Mouse (Mus musculus) lung, postnatal 4 days (tissue): ENCODE measurements at regions not wholly inside any gene's neighbourhood (a gene's known extent, or its start where the extent isn't known, plus 50 kb on each side); places are given as distances from the start of the nearest gene placed in this dataset.

Experiments
- DNase-seq, 2 experiments: peaks; one replicate each; pipeline ENCODE4 v3.0.0; 2021

DNA sequence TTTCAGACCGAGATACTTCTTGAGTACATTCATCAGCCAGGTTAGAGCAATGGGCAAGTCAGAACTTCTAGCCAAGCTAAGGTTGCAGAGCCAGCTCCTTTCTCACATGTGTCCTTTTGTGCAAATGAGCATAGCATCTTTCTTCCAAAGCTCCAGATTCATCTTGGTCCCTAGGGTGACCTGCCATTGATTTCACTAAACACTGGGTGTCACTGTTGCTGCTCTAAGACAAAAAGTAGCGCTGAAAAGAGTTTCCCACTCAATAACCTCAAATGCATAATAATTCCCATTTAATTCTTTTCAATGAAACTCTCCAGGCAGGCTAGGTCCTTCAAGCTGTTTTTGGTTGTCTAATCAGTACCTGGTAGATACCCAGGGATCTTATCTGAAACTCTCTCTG lies 688.6 kb upstream of the BB014433 start:
- DNase-seq: no peak

DNA sequence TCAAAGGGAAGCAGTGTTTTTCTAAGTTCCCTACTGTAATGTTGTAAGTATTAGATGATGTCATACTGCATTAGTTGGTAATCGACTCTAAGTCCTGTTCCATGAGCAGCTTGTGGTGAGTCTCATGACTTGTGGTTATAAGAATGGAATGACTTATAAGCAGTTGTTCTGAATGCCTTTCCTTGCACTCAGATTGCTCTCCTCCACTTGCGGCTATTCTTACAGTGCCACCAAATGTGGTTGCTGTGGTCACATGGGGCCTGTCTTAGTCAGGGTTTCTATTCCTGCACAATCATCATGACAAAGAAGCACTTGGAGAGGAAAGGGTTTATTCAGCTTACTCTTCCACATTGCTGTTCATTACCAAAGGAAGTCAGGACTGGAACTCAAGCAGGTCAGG lies 685.4 kb upstream of the BB014433 start:
- DNase-seq: no peak

DNA sequence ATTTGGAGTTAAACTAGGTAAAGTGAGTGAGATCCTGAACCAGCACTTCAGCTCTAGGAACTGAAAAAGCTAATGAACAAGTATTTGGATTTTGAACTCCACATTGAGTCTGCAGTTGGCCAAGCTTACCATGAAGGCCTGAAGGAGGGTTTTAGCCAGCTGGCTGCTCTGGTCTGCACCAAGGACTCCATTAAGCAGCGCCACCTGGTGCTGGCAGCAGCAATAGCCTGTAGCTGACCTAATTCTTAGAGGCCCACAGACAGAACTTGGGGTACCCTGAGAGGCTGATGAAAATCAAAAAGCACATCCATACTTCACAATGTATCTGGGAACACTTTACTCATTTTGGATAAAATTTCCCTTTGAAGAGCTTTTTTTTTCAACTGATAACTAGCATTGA lies 683.2 kb upstream of the BB014433 start:
- peak; percentile 21 to 24 for DNase-seq

DNA sequence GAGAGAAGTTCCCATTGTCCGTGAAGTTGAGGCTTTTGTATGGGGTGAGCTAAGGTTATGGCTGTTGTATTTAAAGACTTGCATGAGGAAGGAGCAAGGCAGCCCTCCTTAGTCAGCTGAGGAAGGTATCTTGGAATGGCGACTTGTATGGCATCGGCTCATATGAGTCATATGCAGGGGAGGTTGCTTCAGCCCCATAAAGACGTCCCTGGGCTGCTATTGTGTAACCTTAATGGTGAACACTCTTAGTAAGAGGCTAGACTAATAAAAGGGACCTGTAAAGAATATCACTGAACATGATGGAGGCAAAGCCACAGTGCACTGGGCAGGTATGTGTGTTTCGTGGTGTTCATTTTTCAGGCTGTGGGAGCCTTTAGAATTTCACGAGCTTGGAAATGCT lies 680.4 kb upstream of the BB014433 start:
- DNase-seq: no peak
